Mouse (Mus musculus) c-Kit-positive CD71-positive TER-119-positive erythroid progenitor cells, embryonic 14.5 days (primary cell): Measurements from ENCODE around the gene Mettl7a2.
"Not testable (repeated sequence)": the region's sequence is repeated elsewhere in the genome, so short reads cannot be mapped to it uniquely, and the experiment has no call there.

Experiments used
- DNase-seq: peaks from one replicate; pipeline ENCODE4 v3.0.0-alpha.2; 2013; ENCODE audit warnings: low spot score

Mettl7a2 gene

DNA sequence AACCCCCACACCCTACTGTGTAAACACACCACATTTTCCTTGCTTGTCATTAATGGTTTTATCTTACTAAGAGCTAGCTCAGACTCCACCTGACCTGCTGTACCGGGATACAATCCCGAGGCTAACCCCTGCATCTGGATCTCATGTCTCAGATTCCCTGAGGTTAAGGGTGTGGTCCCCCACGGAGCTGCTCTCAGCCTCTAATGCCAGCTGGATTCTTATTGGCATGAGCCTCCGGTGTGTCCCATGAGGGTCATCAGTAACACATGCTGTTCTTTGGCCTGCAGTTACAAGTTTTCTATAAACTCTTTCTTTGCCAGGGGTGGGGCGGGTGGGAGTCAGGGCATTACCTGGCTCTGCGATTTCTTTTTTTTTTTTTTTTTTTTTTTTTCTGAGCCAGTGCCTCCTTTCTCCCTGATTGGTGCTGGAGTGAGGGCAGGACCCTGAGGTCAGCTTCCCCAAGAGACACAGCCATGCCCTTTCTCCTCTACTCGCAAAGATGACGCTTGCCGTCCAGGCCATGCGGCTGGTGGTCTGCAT is at the start of gene Mettl7a2, which contains the start of gene Methig1:
Gene Mettl7a2, plus strand, starts transcription at position 490 of the 540 bp plus-strand sequence.
Gene Methig1, plus strand, starts transcription at position 439 of the 540 bp plus-strand sequence.
- no peak for DNase-seq

DNA sequence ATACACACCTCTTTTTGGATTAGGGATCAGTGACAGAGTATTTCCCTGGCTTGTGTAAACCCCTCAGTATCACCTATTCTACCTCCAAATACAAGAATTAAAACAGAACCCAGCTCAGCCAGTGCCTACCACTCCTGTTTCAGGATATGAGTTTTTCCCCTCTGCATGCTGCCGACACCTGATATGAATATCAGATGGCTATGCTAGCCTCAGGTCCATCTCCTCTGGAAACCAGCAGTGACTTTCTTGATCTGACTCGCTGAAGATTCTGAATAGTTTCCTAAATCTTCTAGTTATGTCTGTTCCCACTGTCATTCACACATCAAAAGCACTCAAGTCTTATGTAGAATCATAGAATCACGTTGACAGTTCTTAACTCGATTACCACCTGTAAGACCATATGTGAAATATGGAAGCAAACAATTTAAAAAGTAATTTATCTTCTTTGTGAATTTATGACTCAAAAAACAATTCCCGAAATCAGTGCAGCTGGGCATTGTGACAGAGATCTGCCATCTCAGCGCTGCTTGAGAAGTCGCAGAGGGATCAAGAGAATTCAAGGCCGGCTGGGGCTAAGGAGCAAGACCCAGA is 49.5 kb upstream of the Mettl7a2 start:
- DNase-seq = no peak

DNA sequence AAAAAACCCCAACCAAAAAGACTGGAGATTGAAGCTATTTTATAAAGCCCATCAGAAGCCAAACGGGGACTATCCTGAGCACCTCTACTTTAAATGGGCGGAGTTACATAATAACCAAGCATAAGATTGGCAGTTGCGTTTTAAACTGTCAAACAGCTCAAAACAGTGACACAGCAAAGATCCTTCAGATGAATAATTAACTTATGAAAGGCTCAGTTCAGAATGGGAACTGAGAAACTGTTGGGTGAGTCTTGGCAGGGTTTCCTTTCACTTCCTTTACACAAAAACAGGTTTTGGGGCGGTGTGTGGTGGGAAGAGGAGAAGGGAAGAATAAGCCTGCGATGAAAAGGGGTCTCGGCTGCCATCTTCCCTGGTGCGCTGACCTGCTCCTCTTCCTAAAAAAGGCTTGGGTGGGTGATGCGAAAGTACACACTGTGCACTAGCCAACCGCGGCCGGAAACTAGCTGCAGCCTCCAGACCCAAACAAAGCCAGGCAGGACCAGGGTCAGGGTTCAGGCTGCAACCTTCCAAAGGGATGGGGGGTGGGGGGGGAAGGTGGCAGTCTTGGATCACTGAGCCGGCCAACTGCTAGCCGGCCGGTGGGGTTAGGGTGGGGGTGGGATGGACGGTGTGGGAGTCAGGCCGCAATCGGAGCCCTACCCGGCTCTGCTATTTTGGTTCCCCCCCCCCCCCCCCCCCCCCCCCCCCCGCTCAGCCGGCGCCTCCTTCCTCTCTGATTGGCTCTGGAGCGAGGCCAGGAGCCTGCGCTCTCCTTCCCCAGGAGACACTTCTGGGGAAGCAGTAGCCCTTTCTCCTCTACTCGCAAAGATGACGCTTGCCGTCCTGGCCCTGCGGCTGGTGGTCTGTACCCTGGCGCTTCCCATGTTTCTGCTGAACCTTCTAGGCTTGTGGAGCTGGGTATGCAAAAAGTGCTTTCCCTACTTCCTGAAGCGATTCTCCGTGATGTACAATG is 48.7 kb upstream of the Mettl7a2 start, which contains the start of gene Mettl7a1:
Gene Mettl7a1, plus strand, starts transcription at position 122 of the 973 bp plus-strand sequence.
- DNase-seq = peak; percentile 69

DNA sequence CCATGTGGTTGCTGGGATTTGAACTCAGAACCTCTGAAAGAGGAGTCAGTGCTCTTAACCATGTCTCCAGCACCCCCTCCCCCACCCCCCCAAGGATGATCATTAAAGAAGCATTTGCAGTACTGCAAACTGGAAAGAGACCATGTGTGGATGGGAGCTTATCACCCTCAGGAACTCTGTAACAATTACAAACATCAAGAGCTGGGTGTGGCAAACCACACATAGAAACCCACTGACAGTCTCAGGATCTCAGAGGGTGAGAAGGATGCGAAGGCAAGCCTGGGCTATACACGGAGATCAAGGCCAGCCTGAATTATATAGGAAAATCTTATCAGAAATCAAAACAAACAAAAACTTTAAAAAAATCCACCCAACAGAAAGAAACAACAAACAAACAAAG is 46.8 kb upstream of the Mettl7a2 start:
- DNase-seq = no peak

DNA sequence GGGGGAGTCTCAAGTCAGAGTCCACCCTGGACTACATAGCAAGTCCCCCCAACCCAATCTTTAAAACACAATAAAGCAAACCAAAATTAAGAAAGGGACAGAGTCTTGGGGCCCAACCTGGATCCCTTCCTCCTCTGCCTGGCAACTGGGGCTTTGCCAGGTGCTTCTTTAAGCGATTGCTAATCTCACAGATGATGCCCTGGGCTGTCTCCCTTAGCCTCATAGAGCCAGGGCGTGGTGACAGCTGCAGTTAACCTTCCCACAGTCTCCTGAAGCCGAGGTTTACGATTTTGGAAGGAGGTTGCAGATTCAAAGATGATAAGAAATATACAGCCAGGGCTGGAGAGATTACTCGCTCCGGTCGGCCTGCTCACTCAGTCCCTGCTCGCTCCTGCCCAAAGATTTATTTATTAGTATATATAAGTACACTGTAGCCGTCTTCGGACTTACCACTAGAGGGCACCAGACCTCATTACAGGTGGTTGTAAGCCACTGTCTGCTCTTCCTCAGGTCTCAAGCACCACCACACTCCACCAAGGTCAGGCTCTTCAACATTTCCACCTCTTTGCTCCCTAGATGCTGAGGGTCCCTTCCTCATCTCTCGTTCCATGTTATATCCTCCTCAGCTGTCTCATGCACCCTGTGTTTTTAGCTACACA is 45.4 kb upstream of the Mettl7a2 start:
- DNase-seq = peak; percentile 62

DNA sequence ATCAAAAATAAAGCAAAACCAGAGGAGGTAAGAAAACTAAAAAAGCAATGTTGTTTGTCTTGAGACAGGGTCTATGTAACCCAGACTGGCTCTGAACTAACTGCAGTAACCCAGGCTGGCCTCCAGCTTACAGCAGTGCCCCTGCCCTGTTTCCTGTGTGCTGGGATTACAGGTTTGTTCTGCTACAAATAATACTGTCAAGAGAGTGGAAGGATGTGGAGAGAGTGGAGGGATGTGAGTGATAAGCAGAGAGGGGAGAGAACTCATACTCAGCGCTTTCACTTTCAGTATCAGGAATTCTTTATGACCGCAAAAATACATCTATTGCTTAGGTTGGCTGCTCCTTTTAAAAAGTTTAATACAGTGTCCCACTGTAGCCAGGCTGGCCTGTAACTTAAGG is 40.7 kb upstream of the Mettl7a2 start:
- no peak for DNase-seq

DNA sequence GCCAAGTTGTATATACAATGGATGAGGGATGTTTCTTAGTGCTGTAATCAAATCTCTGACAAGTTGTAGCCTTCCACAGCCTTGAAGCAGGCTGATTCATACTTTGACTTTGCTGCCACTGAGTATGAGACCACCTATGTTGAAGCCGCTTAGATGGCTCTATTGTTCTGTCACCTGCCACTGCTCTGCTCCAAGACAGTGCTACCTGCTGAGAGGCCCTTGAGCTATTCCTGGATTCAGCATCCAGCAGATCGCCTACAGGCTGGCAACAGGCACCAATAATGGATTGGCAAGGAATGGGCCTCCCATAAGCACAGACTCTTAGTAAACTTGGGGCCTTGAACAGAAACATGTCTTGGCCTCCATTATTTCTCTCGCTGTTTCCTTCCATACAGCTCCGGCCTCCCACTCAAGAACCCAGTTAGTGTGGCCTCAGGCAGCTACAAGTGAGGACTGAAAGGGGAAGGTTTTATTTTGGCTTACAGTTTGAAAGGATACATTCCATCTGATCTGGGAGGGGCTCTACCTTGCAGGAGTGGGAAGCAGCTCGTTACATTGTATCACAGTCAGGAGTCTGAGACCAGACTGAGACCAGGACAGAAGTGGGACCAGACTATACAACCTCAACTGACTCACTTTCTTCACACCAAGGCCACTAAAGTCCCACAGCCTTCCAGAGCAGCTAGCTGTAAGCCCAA is 38.4 kb upstream of the Mettl7a2 start:
- no peak for DNase-seq

DNA sequence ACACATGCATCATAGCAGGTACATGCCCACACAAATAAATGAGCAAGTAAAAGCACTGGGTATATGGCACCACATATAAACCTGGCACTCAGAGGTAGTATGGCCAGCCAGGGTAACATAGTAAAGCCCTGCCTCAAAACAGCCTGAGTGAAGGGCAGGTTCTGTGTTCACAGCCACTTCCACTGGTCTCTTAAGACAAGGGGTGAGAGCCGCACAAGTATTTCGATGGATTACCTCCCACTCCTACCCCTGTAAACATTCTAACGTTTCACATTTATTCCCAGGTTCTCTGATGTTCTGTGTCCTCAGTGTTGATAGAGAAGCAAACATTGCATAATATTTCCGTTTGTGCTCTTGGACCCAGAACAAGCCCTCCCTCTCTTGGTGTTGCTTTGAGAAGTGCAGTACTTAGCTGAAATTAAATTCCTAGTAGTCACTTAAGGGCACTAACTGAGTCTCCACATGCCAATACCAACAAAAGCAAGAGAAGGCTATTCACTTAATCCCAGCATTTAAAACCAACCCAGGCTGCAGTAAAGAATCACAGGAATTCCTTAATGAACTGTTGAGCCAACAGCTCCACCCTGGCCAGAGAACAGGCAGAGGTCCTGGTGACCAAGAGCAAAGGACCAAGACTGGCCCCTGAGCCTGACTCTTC is 34.9 kb upstream of the Mettl7a2 start:
- DNase-seq = not testable (repeated sequence)

DNA sequence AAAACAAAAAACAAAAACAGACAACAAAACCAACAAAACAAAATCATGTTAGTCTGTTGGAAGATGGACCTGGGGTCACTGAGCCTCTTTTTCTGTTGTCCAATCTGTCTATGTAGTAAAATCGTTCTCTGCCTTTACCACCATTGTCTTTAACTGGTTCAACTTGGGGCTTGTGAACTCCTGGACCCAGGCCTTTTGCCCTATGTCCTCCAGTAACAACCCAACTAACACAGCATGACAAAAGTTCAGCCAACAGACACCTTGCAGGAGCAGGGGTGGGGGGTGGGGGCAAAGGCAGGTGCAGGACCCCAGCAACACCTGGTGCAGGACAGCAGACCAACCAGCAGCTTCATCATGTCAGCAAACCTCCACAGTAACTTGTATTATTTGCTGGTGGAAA is 33.1 kb upstream of the Mettl7a2 start:
- DNase-seq = no peak

DNA sequence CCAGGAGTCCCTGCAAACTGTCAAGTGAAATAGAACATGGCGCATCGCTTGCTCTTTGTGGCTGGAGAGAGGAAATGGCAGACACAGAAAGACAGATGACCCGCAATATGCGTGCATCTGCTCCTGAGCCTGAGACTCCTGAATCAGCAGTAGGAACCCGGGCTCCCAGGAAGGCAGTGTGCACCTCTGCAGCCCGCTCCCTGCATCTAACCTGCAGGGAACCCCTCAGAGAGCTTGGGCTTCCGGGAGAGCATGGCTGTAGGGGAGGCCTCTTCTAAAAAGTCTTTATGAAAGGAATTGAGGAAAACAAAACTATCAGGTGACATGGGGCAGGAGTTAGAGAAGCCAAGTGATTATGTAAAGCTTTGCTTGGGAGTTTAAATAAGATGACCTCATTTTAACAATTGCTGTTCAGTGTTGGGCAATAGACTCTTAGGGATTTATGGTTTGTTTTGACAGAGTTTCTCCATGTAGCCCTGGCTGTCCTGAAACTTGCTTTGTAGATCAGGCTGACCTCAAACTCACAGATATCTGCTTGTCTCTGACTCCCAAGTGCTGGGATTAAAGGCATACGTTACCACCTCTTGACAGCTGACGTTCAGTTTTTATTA is 32.6 kb upstream of the Mettl7a2 start:
- no peak for DNase-seq

DNA sequence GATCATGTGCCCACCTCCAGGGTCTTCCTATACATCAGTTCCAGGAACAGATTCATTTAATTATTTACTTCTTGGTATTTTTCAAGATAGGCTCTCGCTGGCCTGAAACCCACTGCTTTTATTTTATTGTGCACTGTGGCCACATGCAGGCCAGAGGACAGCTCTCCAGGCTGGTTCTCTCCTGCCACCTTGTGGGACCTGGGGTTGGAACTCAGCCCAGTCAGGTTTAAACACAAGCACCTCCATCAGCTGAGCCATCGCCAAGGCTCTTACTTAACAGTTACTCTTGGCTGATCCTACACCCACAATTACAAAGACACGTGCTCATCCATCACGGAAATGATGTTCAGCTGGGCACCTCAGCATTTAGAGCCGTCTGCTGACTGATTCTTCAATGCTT is 31.9 kb upstream of the Mettl7a2 start:
- no peak for DNase-seq

DNA sequence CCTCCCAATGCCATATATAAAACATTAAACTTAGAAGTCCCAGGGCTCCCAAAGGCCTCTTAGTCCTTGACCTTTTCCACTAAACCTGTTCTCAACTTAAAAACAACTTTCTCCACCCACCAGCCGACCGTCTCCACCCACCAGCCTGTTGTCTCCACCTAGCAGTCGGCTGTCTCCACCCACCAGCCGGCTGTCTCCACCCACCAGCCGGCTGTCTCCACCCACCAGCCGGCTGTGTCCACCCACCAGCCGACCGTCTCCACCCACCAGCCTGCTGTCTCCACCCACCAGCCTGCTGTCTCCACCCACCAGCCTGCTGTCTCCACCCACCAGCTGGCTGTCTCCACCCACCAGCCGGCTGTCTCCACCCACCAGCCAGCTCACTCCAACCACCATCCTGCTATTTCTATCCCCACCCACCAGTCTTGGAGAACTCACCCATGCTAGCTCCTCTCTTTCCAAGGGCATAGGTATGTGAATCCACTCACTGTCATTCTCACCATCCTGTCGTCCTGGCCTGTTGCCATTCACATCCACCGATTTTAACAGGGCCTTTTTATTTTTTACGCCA is 28.9 kb upstream of the Mettl7a2 start:
- DNase-seq = peak; percentile 54

DNA sequence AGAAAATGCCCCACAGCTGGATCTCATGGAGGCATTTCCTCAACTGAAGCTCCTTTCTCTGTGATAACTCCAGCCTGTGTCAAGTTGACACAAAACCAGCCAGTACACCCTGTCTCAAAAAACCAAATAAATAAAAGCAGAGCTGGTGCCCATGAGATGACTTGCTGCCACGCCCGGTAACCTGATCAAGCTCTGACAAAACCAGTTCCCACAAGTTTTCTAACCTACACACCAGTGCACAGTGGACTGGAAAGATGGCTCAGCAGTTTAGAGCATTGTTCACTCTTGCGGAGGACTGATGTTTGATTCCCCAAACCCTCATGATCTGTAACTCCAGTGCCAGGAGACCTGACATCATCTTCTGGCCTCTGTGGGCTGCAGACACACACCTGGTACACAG is 27.8 kb upstream of the Mettl7a2 start:
- no peak for DNase-seq

DNA sequence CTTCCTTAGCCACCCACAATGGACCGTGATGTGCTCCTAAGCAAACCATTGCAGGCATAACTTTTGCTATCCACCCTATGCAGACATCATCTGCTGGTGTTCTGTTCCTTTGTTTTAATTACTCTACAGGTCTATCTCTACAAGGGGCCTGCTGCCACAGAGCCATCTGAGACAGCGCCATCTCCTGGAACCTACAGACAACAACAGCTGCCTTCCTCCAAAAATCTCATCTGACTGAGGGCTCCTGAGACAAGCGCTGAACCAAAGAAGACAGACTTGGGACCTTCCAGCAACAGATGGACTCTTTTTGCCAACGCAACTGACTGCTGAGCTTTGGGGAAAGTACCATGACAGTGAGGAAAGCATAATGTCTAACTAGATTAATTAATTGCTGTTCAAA is 24.9 kb upstream of the Mettl7a2 start:
- DNase-seq = not testable (repeated sequence)

DNA sequence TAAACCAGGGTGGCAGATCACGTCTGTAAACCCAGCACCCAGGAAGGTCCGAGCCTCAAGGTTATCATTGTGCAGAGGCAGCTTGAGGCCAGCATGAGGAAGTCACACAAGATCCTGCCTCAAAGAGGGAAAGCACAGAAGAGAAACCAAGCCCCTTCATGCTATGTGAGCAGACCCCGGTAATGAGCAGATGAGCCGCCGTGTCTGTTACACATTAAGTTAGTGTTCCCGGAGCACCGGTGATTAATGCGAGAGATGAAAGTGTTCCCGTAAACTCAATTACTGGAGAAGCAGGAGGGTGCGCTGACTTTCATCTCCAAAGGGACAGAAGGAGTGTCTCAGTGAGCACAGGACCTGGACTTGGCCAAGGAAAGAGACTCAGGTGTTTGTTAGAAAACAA is 23.7 kb upstream of the Mettl7a2 start:
- DNase-seq = not testable (repeated sequence)

DNA sequence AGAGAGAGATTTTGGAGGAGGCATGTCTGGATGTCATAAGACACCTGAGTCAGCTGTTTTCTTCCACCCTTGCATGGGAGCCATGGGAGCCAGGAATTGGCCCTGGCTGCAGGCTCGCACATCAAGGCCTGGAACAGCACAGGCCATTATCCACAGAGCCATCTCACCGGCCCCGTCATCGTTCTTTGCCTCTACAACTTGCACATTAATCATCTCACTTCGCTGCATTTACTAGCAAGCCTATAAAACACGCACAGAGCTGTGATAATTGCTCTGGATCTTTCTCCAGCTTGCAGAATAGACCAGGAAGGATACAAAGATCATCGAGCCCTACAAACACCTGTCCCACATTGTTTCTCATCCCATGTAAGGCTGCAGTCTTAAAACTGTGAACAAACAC is 22.3 kb upstream of the Mettl7a2 start:
- DNase-seq = no peak

DNA sequence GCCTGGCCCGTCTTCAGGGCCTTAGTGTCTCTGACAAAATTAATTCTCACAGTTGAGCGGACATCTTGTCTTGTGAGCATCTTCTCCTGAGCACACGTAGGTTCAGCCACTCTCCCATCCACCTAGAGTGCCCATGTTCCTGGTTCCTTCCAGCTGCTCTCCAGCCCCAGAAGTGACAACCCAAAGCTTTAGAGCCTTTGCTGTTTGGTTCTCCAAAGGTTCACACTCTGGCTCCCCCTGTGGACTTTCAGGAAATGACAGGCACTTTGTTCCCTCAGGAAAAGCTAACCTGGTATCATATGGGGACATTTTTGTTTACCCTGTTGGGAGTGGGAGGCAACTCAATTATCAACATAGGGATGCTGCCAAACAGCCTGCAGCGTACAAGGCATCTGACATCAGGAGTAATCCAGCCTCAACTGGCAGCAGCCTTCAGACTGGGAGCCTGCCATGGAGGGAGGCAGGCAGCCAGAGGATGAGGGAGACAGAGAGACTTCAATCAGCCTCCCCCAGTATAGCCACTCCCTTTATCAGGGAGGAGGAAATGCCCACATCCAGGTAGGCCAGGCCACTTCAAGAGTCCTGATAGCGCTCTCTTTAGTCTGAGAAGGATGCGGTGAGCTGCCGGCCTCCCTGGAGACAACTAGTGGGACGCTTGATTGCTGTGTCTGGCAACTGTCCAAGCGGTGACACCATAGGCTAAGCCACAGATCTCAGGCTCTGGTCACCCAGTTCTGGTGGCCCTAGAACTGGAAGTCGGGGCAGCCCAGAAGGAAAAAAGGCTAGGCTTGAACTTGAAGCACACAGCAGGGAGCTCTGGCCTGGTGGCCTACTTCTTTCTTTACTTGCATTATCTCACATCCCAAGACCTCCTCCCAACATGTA is 20.7 kb upstream of the Mettl7a2 start:
- DNase-seq = not testable (repeated sequence)

DNA sequence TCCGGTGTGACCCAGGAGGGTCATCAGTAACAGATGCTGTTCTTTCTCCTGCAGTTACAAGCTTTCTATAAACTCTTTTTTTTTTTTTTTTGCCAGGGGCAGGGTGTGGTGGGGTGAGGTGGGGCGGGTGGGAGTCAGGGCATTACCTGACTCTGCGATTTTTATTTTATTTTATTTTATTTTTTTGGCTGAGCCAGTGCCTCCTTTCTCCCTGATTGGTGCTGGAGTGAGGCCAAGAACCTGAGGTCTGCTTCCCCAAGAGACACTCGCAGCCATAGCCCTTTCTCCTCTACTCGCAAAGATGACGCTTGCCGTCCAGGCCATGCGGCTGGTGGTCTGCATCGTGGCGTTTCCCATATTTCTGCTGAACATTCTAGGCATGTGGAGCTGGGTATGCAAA is 18.4 kb upstream of the Mettl7a2 start, which contains the start of gene Mettl7a3:
Gene Mettl7a3, plus strand, starts transcription at position 301 of the 400 bp plus-strand sequence.
- no peak for DNase-seq

DNA sequence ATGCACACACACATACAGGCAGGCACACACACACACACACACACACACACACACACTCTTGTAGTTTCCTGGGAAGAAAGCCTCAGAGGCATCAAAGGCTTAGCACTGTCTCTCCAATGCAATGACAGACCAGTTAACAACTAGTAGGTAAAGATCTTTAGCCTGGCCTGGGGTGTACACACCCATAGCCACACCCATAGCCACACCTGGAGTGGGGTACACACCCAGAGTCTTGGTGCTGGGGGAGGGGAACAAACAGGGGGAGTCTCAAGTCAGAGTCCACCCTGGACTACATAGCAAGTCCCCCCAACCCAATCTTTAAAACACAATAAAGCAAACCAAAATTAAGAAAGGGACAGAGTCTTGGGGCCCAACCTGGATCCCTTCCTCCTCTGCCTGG is 15.7 kb upstream of the Mettl7a2 start:
- DNase-seq = not testable (repeated sequence)
